Mouse (Mus musculus) olfactory bulb, adult 2 months (tissue): ENCODE results near the gene Rnase2b.

Source experiments
- CTCF ChIP-seq: fragments of 200-500 bp; IDR thresholded peaks from 2 replicates; pipeline ENCODE4 v1.5.1; 2012; ENCODE audit warnings: low read depth, mild to moderate bottlenecking, low read length, moderate library complexity; ENCODE audit not compliant: insufficient read depth
- POLR2A ChIP-seq: fragments of 200-500 bp; IDR thresholded peaks from 2 replicates; pipeline ENCODE4 v1.6.1; 2012; ENCODE audit warnings: mild to moderate bottlenecking, low read depth, low read length, moderate library complexity; ENCODE audit not compliant: insufficient read depth

GRCm38 (mm10) chr14:51128775-51129623 lies 33.1 kb upstream of the Rnase2b start:
- TF ChIP-seq CTCF: no peak
- TF ChIP-seq POLR2A: no peak
